ENCODE assay signal across 8 mouse cellular contexts in the genomic region with DNA sequence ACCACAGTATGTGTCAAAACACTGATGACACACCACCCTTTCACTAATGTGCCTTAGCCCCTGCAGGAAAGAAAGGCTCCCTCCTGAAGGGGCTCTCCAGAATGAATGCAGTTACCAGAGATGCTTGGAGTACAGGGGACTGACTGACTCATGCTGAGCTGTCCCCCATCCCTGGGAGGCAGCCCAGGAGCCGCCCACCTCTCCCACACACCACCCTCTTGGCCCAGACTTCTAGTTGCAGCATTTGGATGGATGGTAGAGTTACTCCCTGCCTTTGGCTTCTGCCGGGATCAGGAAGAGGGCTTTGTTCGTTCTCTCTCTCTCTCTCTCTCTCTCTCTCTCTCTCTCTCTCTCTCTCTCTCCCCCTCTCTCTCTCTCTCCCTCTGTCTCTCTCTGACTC. TPM values are rescaled to one million over a fixed set of nuclear protein-coding genes. Genes with fewer than 3 reads are reported as not detected.
A peak's percentile ranks its signal among the peaks of the same experiment; 100 is the strongest.
DNase-seq lines count a peak whose midpoint lies in the region; ATAC-seq and TF ChIP-seq lines count a peak whose summit lies in the region.

No protein-coding gene starts in this region.

- TF ChIP-seq CTCF in forebrain, postnatal 0 days (IDR thresholded peaks at IDR 0.05; ENCODE audit: low read depth) = no peak

- H3K4me3 ChIP-seq in forebrain, embryonic 10.5 days = 0 out of 2 replicates have a peak overlapping the region, but pooled peaks have one; percentile 19
- H3K4me3 ChIP-seq in forebrain, embryonic 11.5 days (ENCODE audit: low read depth, low read length) = no peak overlapping the region
- no peak overlapping the region for H3K4me3 ChIP-seq in midbrain, embryonic 15.5 days
- H3K4me3 ChIP-seq in midbrain, embryonic 13.5 days (replicated peaks) = no peak overlapping the region
- no peak overlapping the region for H3K4me3 ChIP-seq in forebrain, postnatal 0 days (ENCODE audit: low read depth, low read length)
- no peak overlapping the region for H3K4me3 ChIP-seq in limb, embryonic 13.5 days

- peak overlapping the region; percentile 80 for H3K27ac ChIP-seq in forebrain, embryonic 10.5 days
- no peak overlapping the region for H3K27ac ChIP-seq in forebrain, embryonic 11.5 days (ENCODE audit: low read depth, low read length)
- no peak overlapping the region for H3K27ac ChIP-seq in midbrain, embryonic 15.5 days
- H3K27ac ChIP-seq in midbrain, embryonic 13.5 days = no peak overlapping the region
- no peak overlapping the region for H3K27ac ChIP-seq in forebrain, postnatal 0 days (ENCODE audit: low read depth, low read length)
- peak overlapping the region; percentile 39; the same call in 1 of the 2 replicates for H3K27ac ChIP-seq in limb, embryonic 13.5 days

- ATAC-seq in forebrain, embryonic 11.5 days (replicated peaks; ENCODE audit: low FRiP score) = no peak
- ATAC-seq in midbrain, embryonic 15.5 days (replicated peaks) = 0 out of 2 replicates have a peak, but pooled peaks have one; percentile 40
- ATAC-seq in midbrain, embryonic 13.5 days = no peak
- ATAC-seq in forebrain, postnatal 0 days = peak; percentile 77
- no peak for ATAC-seq in limb, embryonic 13.5 days (ENCODE audit: low FRiP score, low read depth)
- no peak for ATAC-seq in erythroid progenitor cell, adult 5-6 weeks (replicated peaks; ENCODE audit: low FRiP score, poor library complexity, severe bottlenecking)

- peaks cover 43% of the 10 kb centered on the region for H3K4me1 ChIP-seq in forebrain, embryonic 10.5 days
- H3K4me1 ChIP-seq in forebrain, embryonic 11.5 days (replicated peaks; ENCODE audit: control insufficient read depth, insufficient read depth, low read length) = peaks cover 16% of the 10 kb centered on the region
- H3K4me1 ChIP-seq in midbrain, embryonic 15.5 days = peaks cover 14% of the 10 kb centered on the region
- H3K4me1 ChIP-seq in midbrain, embryonic 13.5 days (replicated peaks) = peaks cover 20% of the 10 kb centered on the region
- H3K4me1 ChIP-seq in forebrain, postnatal 0 days (ENCODE audit: insufficient read depth) = no peaks in the 10 kb centered on the region
- peaks cover 38% of the 10 kb centered on the region for H3K4me1 ChIP-seq in limb, embryonic 13.5 days

- H3K9me3 ChIP-seq in forebrain, embryonic 10.5 days = no peaks in the 10 kb centered on the region
- no peaks in the 10 kb centered on the region for H3K9me3 ChIP-seq in forebrain, embryonic 11.5 days (ENCODE audit: control insufficient read depth, low read length)
- H3K9me3 ChIP-seq in midbrain, embryonic 15.5 days = no peaks in the 10 kb centered on the region
- H3K9me3 ChIP-seq in midbrain, embryonic 13.5 days = no peaks in the 10 kb centered on the region
- no peaks in the 10 kb centered on the region for H3K9me3 ChIP-seq in forebrain, postnatal 0 days (ENCODE audit: low read length)
- peaks cover 8% of the 10 kb centered on the region for H3K9me3 ChIP-seq in limb, embryonic 13.5 days

- H3K36me3 ChIP-seq in forebrain, embryonic 10.5 days (replicated peaks) = no peaks in the 10 kb centered on the region
- no peaks in the 10 kb centered on the region for H3K36me3 ChIP-seq in forebrain, embryonic 11.5 days (ENCODE audit: control insufficient read depth, insufficient read depth, low read length)
- no peaks in the 10 kb centered on the region for H3K36me3 ChIP-seq in midbrain, embryonic 15.5 days (replicated peaks)
- no peaks in the 10 kb centered on the region for H3K36me3 ChIP-seq in midbrain, embryonic 13.5 days
- no peaks in the 10 kb centered on the region for H3K36me3 ChIP-seq in forebrain, postnatal 0 days (ENCODE audit: insufficient read depth)
- H3K36me3 ChIP-seq in limb, embryonic 13.5 days = peaks cover 6% of the 10 kb centered on the region

- H3K27me3 ChIP-seq in forebrain, embryonic 10.5 days (ENCODE audit: poor library complexity, severe bottlenecking) = peaks cover 14% of the 10 kb centered on the region; the same call in 1 of the 2 replicates
- H3K27me3 ChIP-seq in forebrain, embryonic 11.5 days (ENCODE audit: control insufficient read depth, insufficient read depth, low read length) = no peaks in the 10 kb centered on the region
- no peaks in the 10 kb centered on the region for H3K27me3 ChIP-seq in midbrain, embryonic 15.5 days (replicated peaks)
- no peaks in the 10 kb centered on the region for H3K27me3 ChIP-seq in midbrain, embryonic 13.5 days
- no peaks in the 10 kb centered on the region for H3K27me3 ChIP-seq in forebrain, postnatal 0 days (ENCODE audit: insufficient read depth, low read length)
- peaks cover 5% of the 10 kb centered on the region; the same call in 1 of the 2 replicates for H3K27me3 ChIP-seq in limb, embryonic 13.5 days

- H3K4me2 ChIP-seq in forebrain, embryonic 11.5 days (ENCODE audit: low read depth, low read length, severe bottlenecking) = no peak overlapping the region
- no peak overlapping the region; the same call in 1 of the 2 replicates for H3K4me2 ChIP-seq in midbrain, embryonic 15.5 days
- no peak overlapping the region for H3K4me2 ChIP-seq in midbrain, embryonic 13.5 days (replicated peaks)
- H3K4me2 ChIP-seq in forebrain, postnatal 0 days (ENCODE audit: low read depth) = peak overlapping the region; percentile 45
- H3K4me2 ChIP-seq in limb, embryonic 13.5 days (replicated peaks) = peak overlapping the region; percentile 47

- no peak overlapping the region for H3K9ac ChIP-seq in forebrain, embryonic 11.5 days (ENCODE audit: low read length)
- no peak overlapping the region for H3K9ac ChIP-seq in midbrain, embryonic 15.5 days
- no peak overlapping the region for H3K9ac ChIP-seq in midbrain, embryonic 13.5 days (replicated peaks)
- no peak overlapping the region for H3K9ac ChIP-seq in forebrain, postnatal 0 days
- no peak overlapping the region for H3K9ac ChIP-seq in limb, embryonic 13.5 days

- DNase-seq in forebrain, embryonic 10.5 days (ENCODE audit: extremely low spot score, low spot score) = no peak
- DNase-seq in forebrain, embryonic 11.5 days (ENCODE audit: low spot score) = no peak
- DNase-seq in forebrain, postnatal 0 days = peak; percentile 29
- no peak for DNase-seq in cerebellum, postnatal 4 days (ENCODE audit: low spot score in 2 of 2)

- WGBS in forebrain, embryonic 10.5 days = 55% methylated on average over 3 of the region's 3 CpGs
- 27% methylated on average over 3 of the region's 3 CpGs for WGBS in forebrain, embryonic 11.5 days
- 34% methylated on average over 3 of the region's 3 CpGs for WGBS in midbrain, embryonic 15.5 days
- 31% methylated on average over 3 of the region's 3 CpGs for WGBS in midbrain, embryonic 13.5 days
- WGBS in forebrain, postnatal 0 days = 13% methylated on average over 3 of the region's 3 CpGs
- 47% methylated on average over 1 of the region's 3 CpGs for WGBS in limb, embryonic 13.5 days

RNA-seq across cellular contexts. Expression of a gene that starts 53.4 kb away (rescaled TPM):
- 74.2 and 82.9 TPM in 2 replicates for polyA plus RNA-seq in forebrain, embryonic 10.5 days (2016; fragmentation: Nextera tagmentation; extraction: Ambion mirVana)
- 60.7 and 62.7 TPM in 2 replicates for polyA plus RNA-seq in forebrain, embryonic 11.5 days (2014; fragmentation: Nextera tagmentation; extraction: Ambion mirVana)
- 49.9 and 53.9 TPM in 2 replicates for polyA plus RNA-seq in midbrain, embryonic 15.5 days (2015; fragmentation: Nextera tagmentation; extraction: Ambion mirVana)
- polyA plus RNA-seq in midbrain, embryonic 13.5 days (2015; fragmentation: Nextera tagmentation; extraction: Ambion mirVana) = 45.3 and 52.6 TPM in 2 replicates
- total RNA-seq in forebrain, postnatal 0 days (2014; rRNA removed) = 39.3 and 42.9 TPM in 2 replicates
- polyA plus RNA-seq in forebrain, postnatal 0 days (2015; fragmentation: Nextera tagmentation; extraction: Ambion mirVana) = 47.0 and 50.1 TPM in 2 replicates
- polyA plus RNA-seq in limb, embryonic 13.5 days (2015; fragmentation: Nextera tagmentation; extraction: Ambion mirVana) = 101 and 102 TPM in 2 replicates
- 10.8 and 24.7 TPM in 2 replicates for total RNA-seq in erythroid progenitor cell, adult 5-6 weeks (2015; ENCODE audit: low replicate concordance)
- total RNA-seq in erythroid progenitor cell, adult 5-6 weeks (2017; ENCODE audit: low replicate concordance) = 13.6 and 21.2 TPM in 2 replicates

Comparison
In these comparisons a context has a peak if more than half of its experiments do, and no peak if none do; other contexts are left out.
1. H3K27ac ChIP-seq: peak in forebrain, embryonic 10.5 days (single experiment) and limb, embryonic 13.5 days (single experiment); none in forebrain, embryonic 11.5 days (single experiment), midbrain, embryonic 15.5 days (single experiment), midbrain, embryonic 13.5 days (single experiment) and forebrain, postnatal 0 days (single experiment).
2. ATAC-seq: peak in midbrain, embryonic 15.5 days (single experiment) and forebrain, postnatal 0 days (single experiment); none in forebrain, embryonic 11.5 days (single experiment), midbrain, embryonic 13.5 days (single experiment), limb, embryonic 13.5 days (single experiment) and erythroid progenitor cell, adult 5-6 weeks (single experiment).
3. H3K4me2 ChIP-seq: peak in forebrain, postnatal 0 days (single experiment) and limb, embryonic 13.5 days (single experiment); none in forebrain, embryonic 11.5 days (single experiment), midbrain, embryonic 15.5 days (single experiment) and midbrain, embryonic 13.5 days (single experiment).